In the genomic region with DNA sequence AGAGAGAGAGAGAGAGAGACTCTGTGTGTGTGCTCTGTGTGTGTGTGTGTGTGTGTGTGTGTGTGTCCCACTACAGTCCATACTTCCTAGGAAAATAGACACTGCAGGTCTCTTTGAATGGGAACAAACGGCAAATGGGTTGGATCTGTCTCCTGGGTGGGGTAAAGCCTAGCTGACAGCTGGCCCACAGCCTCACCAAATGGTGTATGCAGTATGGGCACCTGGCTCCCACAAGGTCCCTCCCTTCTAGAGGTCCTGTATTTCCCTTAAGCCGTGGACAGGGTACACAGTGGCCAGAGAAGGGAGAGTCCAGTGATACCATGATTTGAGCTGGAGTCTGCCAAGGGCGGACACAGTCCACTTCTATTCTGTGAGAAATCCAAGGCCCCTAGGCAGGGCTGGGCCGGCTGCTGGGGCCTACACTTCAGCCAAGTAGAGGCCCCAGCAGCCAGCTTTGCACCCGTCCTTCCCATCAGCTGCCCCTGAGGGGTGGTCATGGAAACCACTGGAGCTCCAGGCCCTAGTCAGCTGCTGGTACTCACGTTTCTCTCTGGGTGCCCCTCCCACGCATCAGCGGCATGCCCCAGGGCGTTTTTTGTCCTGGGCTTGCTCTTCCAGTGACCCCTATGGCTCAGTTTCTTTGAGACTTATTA, we compare ENCODE assay signal across 13 mouse cellular contexts. TPM values are rescaled to one million over a fixed set of nuclear protein-coding genes. Genes with fewer than 3 reads are reported as not detected.
DNase-seq lines count a peak whose midpoint lies in the region; ATAC-seq and TF ChIP-seq lines count a peak whose summit lies in the region.
"Had no signal": no experiment of that assay in that cellular context is flagged by ENCODE, and none has a peak within 500 bp of the region (broad histone marks: within the 10 kb centered on the region; RNA-seq: fewer than 3 reads in every experiment).

No protein-coding gene starts in this region.

- no peak overlapping the region for H3K4me2 ChIP-seq in forebrain, embryonic 16.5 days (ENCODE audit: low read length)
- no peak overlapping the region for H3K4me2 ChIP-seq in midbrain, embryonic 13.5 days (replicated peaks)
- H3K4me2 ChIP-seq: liver, embryonic 11.5 days had no signal

- ATAC-seq in forebrain, embryonic 16.5 days = peak; percentile 50; the same call in 1 of the 2 replicates
- peak; percentile 49 for ATAC-seq in midbrain, embryonic 13.5 days
- no peak for ATAC-seq in inflammation-experienced regulatory T-cells, adult 6 months

- 34% methylated on average over 9 of the region's 9 CpGs for WGBS in forebrain, embryonic 16.5 days
- WGBS in midbrain, embryonic 13.5 days = 30% methylated on average over 9 of the region's 9 CpGs

- no peaks in the 10 kb centered on the region for H3K27me3 ChIP-seq in forebrain, embryonic 16.5 days (replicated peaks; ENCODE audit: control insufficient read depth, insufficient read depth, low read length)
- H3K27me3 ChIP-seq in midbrain, embryonic 13.5 days = no peaks in the 10 kb centered on the region

- no peaks in the 10 kb centered on the region for H3K36me3 ChIP-seq in forebrain, embryonic 16.5 days (ENCODE audit: control insufficient read depth, insufficient read depth)
- no peaks in the 10 kb centered on the region for H3K36me3 ChIP-seq in midbrain, embryonic 13.5 days

- H3K9me3 ChIP-seq in forebrain, embryonic 16.5 days (ENCODE audit: control insufficient read depth, low read length) = no peaks in the 10 kb centered on the region
- H3K9me3 ChIP-seq in midbrain, embryonic 13.5 days = no peaks in the 10 kb centered on the region

- no peak overlapping the region for H3K4me3 ChIP-seq in layer of hippocampus, adult 2 months
- no peak overlapping the region for H3K4me3 ChIP-seq in forebrain, embryonic 16.5 days (replicated peaks; ENCODE audit: low read length)
- no peak overlapping the region for H3K4me3 ChIP-seq in midbrain, embryonic 13.5 days (replicated peaks)
- H3K4me3 ChIP-seq: erythroblast, embryonic 14.5 days had no signal

- peaks cover 13% of the 10 kb centered on the region for H3K4me1 ChIP-seq in forebrain, embryonic 16.5 days (replicated peaks; ENCODE audit: control insufficient read depth, insufficient read depth, low read length)
- peaks cover 17% of the 10 kb centered on the region for H3K4me1 ChIP-seq in midbrain, embryonic 13.5 days (replicated peaks)

- H3K9ac ChIP-seq in forebrain, embryonic 16.5 days (replicated peaks; ENCODE audit: low read depth, low read length) = no peak overlapping the region
- H3K9ac ChIP-seq in midbrain, embryonic 13.5 days (replicated peaks) = no peak overlapping the region

- no peak for TF ChIP-seq CTCF in layer of hippocampus, adult 2 months (conservative IDR thresholded peaks at IDR 0.05)

- DNase-seq in layer of hippocampus, adult 2 months (ENCODE audit: low spot score in 2 of 2) = no peak
- no peak for DNase-seq in layer of hippocampus, postnatal 36 days
- DNase-seq in embryo, embryonic 11 days = peak; percentile 49
- no peak for DNase-seq in thymus, adult 18-20 months
- no peak for DNase-seq in right cerebral cortex, postnatal 14 days
- DNase-seq: heart, postnatal 4 days had no signal

- peak overlapping the region; percentile 32; the same call in 1 of the 2 replicates for H3K27ac ChIP-seq in layer of hippocampus, adult 2 months
- H3K27ac ChIP-seq in forebrain, embryonic 16.5 days (ENCODE audit: low read length) = no peak overlapping the region
- peak overlapping the region; percentile 15; the same call in 1 of the 2 replicates for H3K27ac ChIP-seq in midbrain, embryonic 13.5 days

RNA-seq across cellular contexts. Expression of gene Notch1, which starts 24.9 kb away (rescaled TPM):
- 10 to 100 TPM; 32.7 to 35.7 TPM for total RNA-seq in layer of hippocampus, adult 2 months (2021)
- total RNA-seq in layer of hippocampus, postnatal 36 days (2021) = 10 to 100 TPM; 30.4 to 31.4 TPM
- polyA plus RNA-seq in forebrain, embryonic 16.5 days (2015; fragmentation: Nextera tagmentation; extraction: Ambion mirVana) = 20.2 and 23.6 TPM in 2 replicates
- polyA plus RNA-seq in midbrain, embryonic 13.5 days (2015; fragmentation: Nextera tagmentation; extraction: Ambion mirVana) = 21.4 and 27.9 TPM in 2 replicates
- 10 to 100 TPM; 24.9 to 41.2 (median 27.0) TPM for polyA plus RNA-seq in inflammation-experienced regulatory T-cells, adult 6 months (2017; shearing (Covaris generic))
- total RNA-seq: MEL had no signal

RNA-seq across cellular contexts. Expression of gene Egfl7, which starts 38.4 kb away (rescaled TPM):
- total RNA-seq in layer of hippocampus, adult 2 months (2021) = 10 to 100 TPM; 72.2 to 74.3 TPM
- 10 to 100 TPM; 55.1 to 56.1 TPM for total RNA-seq in layer of hippocampus, postnatal 36 days (2021)
- polyA plus RNA-seq in forebrain, embryonic 16.5 days (2015; fragmentation: Nextera tagmentation; extraction: Ambion mirVana) = 59.5 and 61.7 TPM in 2 replicates
- polyA plus RNA-seq in midbrain, embryonic 13.5 days (2015; fragmentation: Nextera tagmentation; extraction: Ambion mirVana) = 44.9 and 55.9 TPM in 2 replicates
- 1 to 10 TPM in 2 of 3 experiments, not detected in 1; 1.7 to 2.3 TPM for polyA plus RNA-seq in inflammation-experienced regulatory T-cells, adult 6 months (2017; shearing (Covaris generic))

RNA-seq across cellular contexts. Expression of gene Gm20532, which starts 45.1 kb away (rescaled TPM):
- total RNA-seq in layer of hippocampus, adult 2 months (2021) = not detected
- total RNA-seq in layer of hippocampus, postnatal 36 days (2021) = not detected
- not detected in 2 replicates for polyA plus RNA-seq in forebrain, embryonic 16.5 days (2015; fragmentation: Nextera tagmentation; extraction: Ambion mirVana)
- polyA plus RNA-seq in midbrain, embryonic 13.5 days (2015; fragmentation: Nextera tagmentation; extraction: Ambion mirVana) = not detected in 2 replicates
- not detected for polyA plus RNA-seq in inflammation-experienced regulatory T-cells, adult 6 months (2017; shearing (Covaris generic))
- total RNA-seq: heart, postnatal 4 days; neutrophil, adult 5-6 weeks had no signal
- polyA plus RNA-seq: erythroblast, embryonic 14.5 days; liver, embryonic 11.5 days had no signal

Comparison
In these comparisons a context has a peak if more than half of its experiments do, and no peak if none do; other contexts are left out.
1. RNA of gene Egfl7, which starts 38.4 kb away (polyA plus RNA-seq): 59.5 to 61.7 TPM in forebrain, embryonic 16.5 days and 44.9 to 55.9 TPM in midbrain, embryonic 13.5 days; 1.7 to 2.3 TPM in inflammation-experienced regulatory T-cells, adult 6 months; every median in the first group is over 10 times any median in the second.